Mouse (Mus musculus): ENCODE data around the gene Lrg1. TPM values are rescaled to one million over a fixed set of nuclear protein-coding genes. Genes with fewer than 3 reads are reported as not detected.

Lrg1 gene
- polyA plus RNA-seq, 1 experiment: 3.7 TPM

- H3K27ac ChIP-seq (ENCODE audit: control insufficient read depth, insufficient read depth, low read depth, low read length): no peak overlapping the region
- H3K36me3 ChIP-seq (ENCODE audit: control insufficient read depth, insufficient read depth, low read length): no peaks in the 10 kb centered on the region
- H3K4me1 ChIP-seq (ENCODE audit: control insufficient read depth, insufficient read depth, low read length): peaks cover 10% of the 10 kb centered on the region
- TF ChIP-seq POLR2A (IDR thresholded peaks at IDR 0.05; ENCODE audit: control insufficient read depth, low read depth, low read length) (no peak), CTCF (IDR thresholded peaks at IDR 0.05; ENCODE audit: control insufficient read depth, insufficient read depth, insufficient replicate concordance, low read depth, low read length) (no peak)
- H3K4me3 ChIP-seq (ENCODE audit: control insufficient read depth, low read depth, low read length): no peak overlapping the region
- no peaks in the 10 kb centered on the region for H3K27me3 ChIP-seq (ENCODE audit: control insufficient read depth, insufficient read depth, low read length)
These were observed 24.3 kb upstream of the Lrg1 start for GRCm38 (mm10) chr17:56146131-56146530.

GRCm38 (mm10) chr17:56144546-56144945, 22.7 kb upstream of the Lrg1 start:
- Histone ChIP-seq H3K4me1 (ENCODE audit: control insufficient read depth, insufficient read depth, low read length) (peaks cover 17% of the 10 kb centered on the region), H3K27ac (ENCODE audit: control insufficient read depth, insufficient read depth, low read depth, low read length) (no peak overlapping the region), H3K27me3 (ENCODE audit: control insufficient read depth, insufficient read depth, low read length) (no peaks in the 10 kb centered on the region; the same call in 1 of the 2 replicates), H3K4me3 (ENCODE audit: control insufficient read depth, low read depth, low read length) (no peak overlapping the region), H3K36me3 (ENCODE audit: control insufficient read depth, insufficient read depth, low read length) (no peaks in the 10 kb centered on the region)
- TF ChIP-seq CTCF (IDR thresholded peaks at IDR 0.05; ENCODE audit: control insufficient read depth, insufficient read depth, insufficient replicate concordance, low read depth, low read length) (no peak), POLR2A (IDR thresholded peaks at IDR 0.05; ENCODE audit: control insufficient read depth, low read depth, low read length) (no peak)

DNA sequence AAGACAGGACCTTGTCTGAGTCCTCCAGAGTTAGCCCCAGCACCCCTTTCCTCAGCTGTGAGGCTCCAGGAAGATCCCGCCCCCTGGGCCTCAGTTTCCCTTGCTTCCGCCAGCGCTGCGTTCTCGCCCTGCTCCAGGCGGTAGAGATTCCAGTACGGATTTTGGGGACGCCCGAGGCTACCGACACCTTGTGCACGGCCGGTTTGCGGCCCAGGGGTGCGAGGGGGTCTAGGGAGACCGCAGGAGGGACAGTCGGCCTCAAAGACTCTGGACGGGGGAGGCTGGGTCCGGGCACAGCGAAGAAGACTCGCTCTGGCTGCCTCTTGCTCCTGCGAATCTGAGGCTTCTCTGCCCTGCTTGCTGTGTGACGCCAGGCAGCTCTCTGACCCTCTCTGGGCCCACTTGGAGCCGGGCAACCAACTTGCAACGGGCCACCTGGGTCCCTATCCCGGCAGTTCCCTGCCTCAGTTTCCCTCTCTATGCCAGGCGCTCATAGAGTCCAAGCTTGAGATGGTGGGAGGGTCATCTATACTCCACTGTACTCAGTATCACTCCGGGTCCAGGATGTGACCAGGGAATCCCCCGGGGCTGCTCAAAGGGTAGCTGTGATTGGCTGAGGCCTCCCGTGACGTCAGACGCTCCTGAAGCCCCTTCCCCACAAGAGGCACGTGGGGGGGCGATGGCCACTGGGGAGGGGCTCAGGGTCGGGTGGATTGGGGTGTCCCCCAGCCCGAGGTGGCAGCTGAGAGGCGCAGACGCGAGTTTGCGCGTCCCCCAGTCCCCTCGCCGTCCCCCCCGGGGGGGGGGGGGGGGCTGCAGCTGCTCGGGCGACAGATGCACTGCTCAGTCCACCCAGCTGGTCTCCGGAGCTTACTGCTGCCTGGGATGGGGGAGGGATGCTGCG, 20.2 kb upstream of the Lrg1 start:
- Histone ChIP-seq H3K27me3 (ENCODE audit: control insufficient read depth, insufficient read depth, low read length) (no peaks in the 10 kb centered on the region; the same call in 1 of the 2 replicates), H3K4me3 (ENCODE audit: control insufficient read depth, low read depth, low read length) (peak overlapping the region; percentile 35), H3K36me3 (ENCODE audit: control insufficient read depth, insufficient read depth, low read length) (no peaks in the 10 kb centered on the region), H3K27ac (ENCODE audit: control insufficient read depth, insufficient read depth, low read depth, low read length) (no peak overlapping the region), H3K4me1 (ENCODE audit: control insufficient read depth, insufficient read depth, low read length) (peaks cover 24% of the 10 kb centered on the region)
- TF ChIP-seq POLR2A (IDR thresholded peaks at IDR 0.05; ENCODE audit: control insufficient read depth, low read depth, low read length) (no peak), CTCF (IDR thresholded peaks at IDR 0.05; ENCODE audit: control insufficient read depth, insufficient read depth, insufficient replicate concordance, low read depth, low read length) (no peak)

DNA sequence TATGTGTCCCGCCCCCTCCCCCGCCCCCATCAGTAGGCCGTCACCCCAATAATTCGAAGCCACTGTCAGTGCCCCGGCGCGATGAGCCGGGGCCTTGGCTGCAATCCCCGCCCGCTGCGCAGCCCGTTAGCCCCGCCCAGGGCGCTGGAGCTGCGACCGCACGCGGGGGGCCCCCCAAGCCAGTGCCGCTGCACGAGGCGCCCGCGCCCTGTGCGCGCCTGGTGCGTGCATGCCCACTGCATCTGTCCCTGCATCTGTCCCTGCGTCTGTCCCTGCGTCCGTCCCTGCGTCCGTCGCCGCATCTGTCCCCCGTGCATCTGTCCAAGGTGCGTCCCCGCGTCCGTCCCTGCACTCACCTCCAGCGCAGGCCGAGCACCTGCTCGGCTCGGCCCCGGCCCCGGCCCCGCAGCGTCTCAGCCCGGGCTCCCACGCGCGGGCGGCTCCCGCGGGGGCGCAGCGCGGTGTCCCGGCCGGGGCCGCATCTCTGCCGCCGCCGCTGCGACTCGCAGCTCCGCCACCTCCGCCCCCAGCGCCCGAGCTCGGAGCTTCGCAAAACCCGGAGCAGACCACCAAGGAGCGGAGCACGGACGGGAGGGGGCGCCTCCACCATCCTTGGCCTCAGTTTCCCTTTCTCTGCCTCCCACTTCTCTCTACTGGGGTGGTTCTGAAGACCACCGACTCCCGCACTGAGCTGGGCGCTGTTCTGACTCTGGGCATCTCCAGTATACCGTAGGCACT, 18.2 kb upstream of the Lrg1 start, which contains the start of gene Sema6b:
Gene Sema6b (minus strand): TSS at position 486 of the 738 bp plus-strand sequence.
- H3K36me3 ChIP-seq (ENCODE audit: control insufficient read depth, insufficient read depth, low read length): no peaks in the 10 kb centered on the region
- H3K4me1 ChIP-seq (ENCODE audit: control insufficient read depth, insufficient read depth, low read length): peaks cover 24% of the 10 kb centered on the region

GRCm38 (mm10) chr17:56139355-56139754, 17.6 kb upstream of the Lrg1 start:
- H3K27me3 ChIP-seq (ENCODE audit: control insufficient read depth, insufficient read depth, low read length): no peaks in the 10 kb centered on the region; the same call in 1 of the 2 replicates
- peaks cover 27% of the 10 kb centered on the region for H3K4me1 ChIP-seq (ENCODE audit: control insufficient read depth, insufficient read depth, low read length)
- no peaks in the 10 kb centered on the region for H3K36me3 ChIP-seq (ENCODE audit: control insufficient read depth, insufficient read depth, low read length)

More for the DNA sequence above, 18.2 kb upstream of the Lrg1 start, which contains the start of gene Sema6b:
- Histone ChIP-seq H3K27ac (ENCODE audit: control insufficient read depth, insufficient read depth, low read depth, low read length) (no peak within 1 kb of the TSS), H3K4me3 (ENCODE audit: control insufficient read depth, low read depth, low read length) (peak within 1 kb of the TSS; percentile 81), H3K27me3 (ENCODE audit: control insufficient read depth, insufficient read depth, low read length) (no peaks in the 10 kb centered on the region; the same call in 1 of the 2 replicates)
- TF ChIP-seq CTCF (IDR thresholded peaks at IDR 0.05; ENCODE audit: control insufficient read depth, insufficient read depth, insufficient replicate concordance, low read depth, low read length): no peak
- no peak for TF ChIP-seq POLR2A (IDR thresholded peaks at IDR 0.05; ENCODE audit: control insufficient read depth, low read depth, low read length)

GRCm38 (mm10) chr17:56137839-56138613, 16.2 kb upstream of the Lrg1 start:
- TF ChIP-seq CTCF (IDR thresholded peaks at IDR 0.05; ENCODE audit: control insufficient read depth, insufficient read depth, insufficient replicate concordance, low read depth, low read length) (no peak), POLR2A (IDR thresholded peaks at IDR 0.05; ENCODE audit: control insufficient read depth, low read depth, low read length) (no peak)
- H3K4me3 ChIP-seq (ENCODE audit: control insufficient read depth, low read depth, low read length): no peak overlapping the region
- H3K27ac ChIP-seq (ENCODE audit: control insufficient read depth, insufficient read depth, low read depth, low read length): no peak overlapping the region
- no peaks in the 10 kb centered on the region for H3K36me3 ChIP-seq (ENCODE audit: control insufficient read depth, insufficient read depth, low read length)
- peaks cover 36% of the 10 kb centered on the region for H3K4me1 ChIP-seq (ENCODE audit: control insufficient read depth, insufficient read depth, low read length)
- H3K27me3 ChIP-seq (ENCODE audit: control insufficient read depth, insufficient read depth, low read length): no peaks in the 10 kb centered on the region; the same call in 1 of the 2 replicates

More at GRCm38 (mm10) chr17:56139355-56139754, 17.6 kb upstream of the Lrg1 start:
- Histone ChIP-seq H3K27ac (ENCODE audit: control insufficient read depth, insufficient read depth, low read depth, low read length) (no peak overlapping the region), H3K4me3 (ENCODE audit: control insufficient read depth, low read depth, low read length) (no peak overlapping the region)
- TF ChIP-seq CTCF (IDR thresholded peaks at IDR 0.05; ENCODE audit: control insufficient read depth, insufficient read depth, insufficient replicate concordance, low read depth, low read length) (no peak), POLR2A (IDR thresholded peaks at IDR 0.05; ENCODE audit: control insufficient read depth, low read depth, low read length) (no peak)

Data from testis, adult 2 months (tissue).